Mouse (Mus musculus): ENCODE measurements at regions not wholly inside any gene's neighbourhood (a gene's known extent, or its start where the extent isn't known, plus 50 kb on each side); places are given as distances from the start of the nearest gene placed in this dataset.

GRCm38 (mm10) chr7:31208237-31209054 lies 52.8 kb upstream of the Gramd1a start:
- 34% methylated on average over 34 of the region's 34 CpGs for WGBS
- Histone ChIP-seq H3K9me3 (ENCODE audit: control insufficient read depth, low read length) (no peaks in the 10 kb centered on the region; the same call in 1 of the 2 replicates), H3K4me1 (ENCODE audit: control insufficient read depth, insufficient read depth, low read length) (peaks cover 4% of the 10 kb centered on the region; the same call in 1 of the 2 replicates), H3K4me3 (ENCODE audit: low read depth, low read length) (peak overlapping the region; percentile 44), H3K27ac (replicated peaks; ENCODE audit: low read depth, low read length) (no peak overlapping the region), H3K9ac (ENCODE audit: low read length) (peak overlapping the region; percentile 46), H3K4me2 (ENCODE audit: low read depth, severe bottlenecking) (peak overlapping the region; percentile 62), H3K36me3 (ENCODE audit: control insufficient read depth, insufficient read depth, low read length) (no peaks in the 10 kb centered on the region), H3K27me3 (ENCODE audit: control insufficient read depth, insufficient read depth, low read length) (no peaks in the 10 kb centered on the region)
- peak; percentile 82 for DNase-seq (ENCODE audit: low spot score)
- ATAC-seq (ENCODE audit: insufficient number of reproducible peaks, low FRiP score, low TSS enrichment, low read depth), result peak; percentile 80; the same call in 1 of the 2 replicates

- ATAC-seq (ENCODE audit: insufficient number of reproducible peaks, low FRiP score, low TSS enrichment, low read depth) (0 out of 2 replicates have a peak, but pooled peaks have one; percentile 51), DNase-seq (ENCODE audit: low spot score) (no peak)
- Histone ChIP-seq H3K9me3 (ENCODE audit: control insufficient read depth, low read length) (no peaks in the 10 kb centered on the region; the same call in 1 of the 2 replicates), H3K27ac (replicated peaks; ENCODE audit: low read depth, low read length) (no peak overlapping the region), H3K36me3 (ENCODE audit: control insufficient read depth, insufficient read depth, low read length) (no peaks in the 10 kb centered on the region), H3K9ac (ENCODE audit: low read length) (no peak overlapping the region), H3K4me3 (ENCODE audit: low read depth, low read length) (peak overlapping the region; percentile 44), H3K4me1 (ENCODE audit: control insufficient read depth, insufficient read depth, low read length) (peaks cover 4% of the 10 kb centered on the region; the same call in 1 of the 2 replicates), H3K27me3 (ENCODE audit: control insufficient read depth, insufficient read depth, low read length) (no peaks in the 10 kb centered on the region), H3K4me2 (ENCODE audit: low read depth, severe bottlenecking) (no peak overlapping the region)
- WGBS, result 69% methylated on average over 13 of the region's 13 CpGs
These were observed 52.0 kb upstream of the Gramd1a start for GRCm38 (mm10) chr7:31207563-31208236.
